Mouse (Mus musculus): ENCODE measurements at regions not wholly inside any gene's neighbourhood (a gene's known extent, or its start where the extent isn't known, plus 50 kb on each side); places are given as distances from the start of the nearest gene placed in this dataset.
"Not testable (repeated sequence)": the region's sequence is repeated elsewhere in the genome, so short reads cannot be mapped to it uniquely, and the experiment has no call there.

DNA sequence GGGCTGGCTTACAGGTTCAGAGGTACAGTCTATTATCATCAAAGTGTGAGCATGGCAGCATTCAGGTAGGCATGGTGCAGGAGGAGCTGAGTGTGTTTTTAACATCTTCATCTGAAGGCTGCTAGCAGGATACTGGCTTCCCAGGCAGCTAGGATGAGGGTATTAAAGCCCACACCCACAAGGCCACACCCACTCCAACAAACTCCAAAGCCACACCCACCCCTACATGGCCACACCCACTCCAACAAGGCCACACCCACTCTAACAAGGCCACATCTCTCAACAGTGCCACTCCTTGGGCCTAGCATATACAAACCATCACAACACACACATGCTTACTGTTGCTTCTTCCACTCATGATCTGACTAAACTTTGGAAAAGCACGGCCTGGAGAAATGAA, 172.5 kb downstream of the Msrb3 start:
- no peak for DNase-seq (ENCODE audit: low spot score in 2 of 2)

DNA sequence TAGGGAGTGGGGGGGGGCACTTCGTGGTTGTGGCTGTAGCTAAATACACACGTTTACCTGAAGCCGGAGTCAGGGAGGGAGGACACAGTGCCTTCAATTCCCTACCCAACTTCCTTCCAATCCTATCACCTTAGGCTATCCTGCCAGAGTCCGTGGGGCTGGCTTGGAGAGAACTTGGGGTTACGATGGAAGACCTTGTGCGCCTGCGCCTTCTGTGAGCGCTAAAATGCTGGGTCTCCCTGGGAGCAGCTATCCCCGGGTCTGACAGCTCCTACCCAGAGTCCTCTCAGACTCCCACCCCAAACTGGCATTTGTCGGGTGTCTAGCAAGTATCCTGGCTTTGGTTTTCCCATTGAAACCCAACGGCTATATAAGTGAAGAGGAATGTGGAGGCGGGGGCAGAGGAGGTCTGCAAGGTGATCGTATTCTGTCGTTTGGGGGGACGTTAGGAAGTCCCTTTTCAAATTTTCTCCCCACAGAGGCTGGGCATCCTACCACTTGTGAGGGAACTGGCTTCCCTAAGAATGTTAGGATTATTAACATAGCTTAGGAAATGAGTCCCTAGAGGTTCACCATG, 176.9 kb downstream of the Msrb3 start:
- DNase-seq (ENCODE audit: low spot score in 2 of 2) = no peak

DNA sequence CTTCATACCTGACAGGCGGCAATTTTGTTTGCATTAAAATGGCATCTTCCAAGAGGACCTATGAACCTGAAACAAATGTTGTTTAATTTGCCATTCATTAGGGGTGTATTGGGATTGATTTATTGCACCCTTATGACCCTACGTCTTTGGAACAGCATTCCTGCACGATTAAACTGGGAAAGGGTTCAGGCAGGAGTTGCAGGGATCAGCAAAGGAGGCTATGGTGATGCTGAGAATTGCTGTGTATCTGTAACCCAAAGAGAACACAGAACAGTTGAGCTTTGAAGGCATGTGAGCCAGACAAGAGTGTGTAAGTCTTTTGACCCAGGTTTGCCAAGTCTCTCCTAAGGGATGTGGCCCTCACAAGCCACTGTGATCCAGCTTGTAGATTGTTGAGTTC, 177.9 kb downstream of the Msrb3 start:
- no peak for DNase-seq (ENCODE audit: low spot score in 2 of 2)

DNA sequence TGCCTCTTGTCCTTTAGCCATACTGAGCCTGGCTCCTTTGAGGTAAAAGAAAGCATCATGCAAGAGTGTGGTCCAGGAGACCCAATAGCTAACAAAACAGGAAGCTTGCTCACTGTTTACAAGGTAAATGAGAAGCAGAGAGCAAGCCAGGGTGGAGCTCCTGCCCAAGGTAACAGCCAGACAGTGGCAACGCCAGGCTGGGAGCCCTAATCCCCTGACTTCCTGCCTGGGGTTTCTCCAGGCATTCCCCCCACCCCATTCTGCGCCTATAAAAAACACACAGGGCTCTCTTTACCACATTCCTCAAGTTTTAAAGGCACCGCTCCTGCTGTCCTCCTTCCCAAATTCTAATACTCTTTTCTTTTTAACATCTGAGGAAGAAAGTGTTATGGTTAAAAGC, 178.8 kb downstream of the Msrb3 start:
- no peak for DNase-seq (ENCODE audit: low spot score in 2 of 2)

- DNase-seq (ENCODE audit: low spot score in 2 of 2) = no peak
Measured at GRCm38 (mm10) chr10:120717159-120717567, 181.7 kb downstream of the Msrb3 start.

GRCm38 (mm10) chr10:120716391-120716790, 182.5 kb downstream of the Msrb3 start:
- DNase-seq (ENCODE audit: low spot score in 2 of 2) = no peak

DNA sequence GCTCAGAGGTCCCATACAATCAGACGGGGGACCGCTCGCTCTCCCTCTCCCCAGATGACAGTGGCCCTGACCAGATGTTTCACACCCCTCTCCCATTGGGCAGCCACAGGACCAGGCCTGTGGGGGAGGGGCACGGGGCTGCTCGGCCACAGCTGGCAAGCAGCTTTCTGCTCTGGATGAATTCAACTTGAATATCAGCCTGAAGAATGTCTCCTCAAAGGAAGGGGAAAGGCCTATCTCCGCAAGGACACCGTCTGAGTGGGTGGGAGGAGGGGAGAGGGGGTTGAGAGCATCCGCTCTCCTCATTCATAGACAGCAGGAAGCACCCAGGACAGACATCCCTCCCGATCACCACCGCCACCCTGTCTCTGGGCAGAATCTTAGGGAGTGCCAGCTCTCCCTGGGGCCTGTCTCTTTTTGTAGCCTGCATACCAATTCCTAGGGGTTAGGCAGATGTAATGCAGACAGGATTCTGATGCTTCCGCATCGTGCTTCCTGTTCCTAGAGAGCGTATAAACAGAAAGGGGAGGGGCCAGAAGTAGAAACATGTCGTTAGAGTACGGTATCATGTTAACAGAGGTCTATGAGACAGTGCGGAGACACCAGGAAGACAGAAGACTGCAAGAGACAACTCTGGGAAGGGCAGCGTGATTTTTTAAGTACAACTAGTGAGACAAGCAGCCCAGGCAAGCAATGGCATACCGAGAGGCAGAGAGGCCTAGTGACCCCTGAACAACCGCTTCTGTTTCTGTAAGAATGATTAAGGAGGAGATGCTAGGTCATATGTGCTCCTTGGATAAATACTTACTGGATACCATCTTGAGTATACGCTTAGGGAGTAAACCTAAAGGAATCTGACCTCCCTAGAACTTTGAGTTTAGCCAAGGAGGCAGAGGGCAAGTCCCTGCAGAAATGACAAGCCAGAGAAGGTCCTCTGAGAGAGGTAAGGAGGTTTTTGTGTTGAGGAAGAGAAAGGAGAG, 190.8 kb downstream of the Msrb3 start:
- DNase-seq (ENCODE audit: low spot score in 2 of 2) = no peak

GRCm38 (mm10) chr10:120706684-120707290, 192.1 kb downstream of the Msrb3 start:
- DNase-seq (ENCODE audit: low spot score in 2 of 2) = no peak

- peak; percentile 77 to 84 for DNase-seq (ENCODE audit: low spot score in 2 of 2)
Measured at GRCm38 (mm10) chr10:120701833-120702232, 197.1 kb downstream of the Msrb3 start.

- DNase-seq (ENCODE audit: low spot score in 2 of 2) = no peak
Measured at GRCm38 (mm10) chr10:120697275-120697856, 201.5 kb downstream of the Msrb3 start.

DNA sequence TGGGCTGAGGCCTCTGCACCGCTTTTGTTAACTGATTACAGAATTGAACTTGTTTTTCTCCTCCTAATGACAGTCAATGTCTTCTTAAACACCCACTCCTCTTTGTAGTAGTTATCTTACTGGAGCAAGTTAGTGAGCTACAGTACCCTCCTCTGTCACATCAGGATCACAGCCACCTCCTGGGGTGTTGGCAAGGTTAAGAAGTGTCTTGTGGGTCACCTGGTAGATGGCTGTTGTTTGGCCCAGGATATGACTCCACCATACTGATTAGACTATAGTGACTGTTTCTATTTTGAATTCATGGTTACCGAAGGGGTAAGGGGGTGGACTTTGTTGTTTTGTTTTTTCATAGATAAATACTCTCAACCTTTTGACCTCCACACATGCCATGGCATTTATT, 202.4 kb downstream of the Msrb3 start:
- no peak for DNase-seq (ENCODE audit: low spot score in 2 of 2)

DNA sequence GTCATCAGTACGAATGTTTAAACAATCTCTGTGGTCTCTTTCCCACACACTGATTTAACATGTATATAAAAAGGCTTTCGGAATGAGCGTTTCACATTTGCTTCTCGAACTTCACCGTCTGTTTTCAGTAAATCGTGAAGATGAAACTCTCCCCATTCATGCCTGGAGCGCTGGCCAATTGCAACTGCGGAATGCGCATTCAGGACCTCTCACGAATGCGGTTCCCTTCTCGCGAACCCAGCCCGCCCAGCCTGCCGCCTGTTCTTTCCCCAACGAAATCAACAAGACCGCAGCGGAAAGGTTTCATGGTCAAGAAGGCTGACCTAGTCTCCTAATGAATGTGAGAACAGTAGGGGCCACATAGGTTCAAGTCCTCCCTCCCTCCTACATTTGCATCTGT, 204.4 kb downstream of the Msrb3 start:
- no peak for DNase-seq (ENCODE audit: low spot score in 2 of 2)

- DNase-seq (ENCODE audit: low spot score in 2 of 2) = peak; percentile 27 to 36
Measured at GRCm38 (mm10) chr10:120691451-120691850, 207.4 kb downstream of the Msrb3 start.

- DNase-seq (ENCODE audit: low spot score in 2 of 2) = peak in 1 of 2 experiments; percentile 39
Measured at GRCm38 (mm10) chr10:120686123-120686522, 209.9 kb upstream of the Hmga2 start.

- DNase-seq (ENCODE audit: low spot score in 2 of 2) = no peak
Measured at GRCm38 (mm10) chr10:120682021-120682420, 205.8 kb upstream of the Hmga2 start.

GRCm38 (mm10) chr10:120679982-120680381, 203.7 kb upstream of the Hmga2 start:
- no peak for DNase-seq (ENCODE audit: low spot score in 2 of 2)

DNA sequence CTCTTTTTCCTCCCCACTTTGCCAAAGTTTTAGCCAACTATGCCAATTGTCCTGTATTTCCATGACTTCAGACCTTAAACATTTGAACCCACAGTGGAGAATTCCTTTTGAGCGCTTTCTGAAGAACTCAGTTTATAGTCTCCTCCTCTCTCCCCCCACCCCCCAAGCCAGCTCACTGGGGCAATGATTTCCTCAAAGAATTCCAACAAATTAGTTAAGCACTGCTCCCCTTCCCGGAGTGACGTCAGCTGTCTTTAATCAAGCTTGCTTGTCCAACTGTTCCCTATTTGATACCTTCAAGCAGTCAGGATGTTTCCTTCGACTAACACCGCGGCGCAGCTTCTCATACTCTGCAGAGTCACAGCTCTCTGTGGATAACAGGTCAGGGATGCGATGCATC, 202.0 kb upstream of the Hmga2 start:
- no peak for DNase-seq (ENCODE audit: low spot score in 2 of 2)

DNA sequence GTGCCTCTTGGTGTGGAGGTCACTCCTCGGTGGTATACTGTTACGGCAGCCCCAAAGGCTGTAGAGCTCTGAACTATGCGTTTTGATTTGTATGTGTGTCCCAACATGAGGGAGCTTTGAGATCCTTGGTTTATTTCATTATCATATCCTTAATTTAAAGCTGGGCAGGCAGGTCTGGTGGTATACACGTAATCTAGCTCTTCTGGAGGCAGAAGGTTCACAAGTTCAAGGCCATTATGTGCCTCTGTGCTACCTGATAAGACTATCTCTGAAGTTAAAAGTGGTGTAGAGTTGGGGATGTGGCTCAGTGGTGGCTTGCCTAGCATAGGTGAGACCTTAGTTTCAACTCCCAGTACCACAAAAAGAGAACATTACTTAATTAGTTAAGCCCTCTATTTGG, 199.1 kb upstream of the Hmga2 start:
- DNase-seq (ENCODE audit: low spot score in 2 of 2) = no peak

DNA sequence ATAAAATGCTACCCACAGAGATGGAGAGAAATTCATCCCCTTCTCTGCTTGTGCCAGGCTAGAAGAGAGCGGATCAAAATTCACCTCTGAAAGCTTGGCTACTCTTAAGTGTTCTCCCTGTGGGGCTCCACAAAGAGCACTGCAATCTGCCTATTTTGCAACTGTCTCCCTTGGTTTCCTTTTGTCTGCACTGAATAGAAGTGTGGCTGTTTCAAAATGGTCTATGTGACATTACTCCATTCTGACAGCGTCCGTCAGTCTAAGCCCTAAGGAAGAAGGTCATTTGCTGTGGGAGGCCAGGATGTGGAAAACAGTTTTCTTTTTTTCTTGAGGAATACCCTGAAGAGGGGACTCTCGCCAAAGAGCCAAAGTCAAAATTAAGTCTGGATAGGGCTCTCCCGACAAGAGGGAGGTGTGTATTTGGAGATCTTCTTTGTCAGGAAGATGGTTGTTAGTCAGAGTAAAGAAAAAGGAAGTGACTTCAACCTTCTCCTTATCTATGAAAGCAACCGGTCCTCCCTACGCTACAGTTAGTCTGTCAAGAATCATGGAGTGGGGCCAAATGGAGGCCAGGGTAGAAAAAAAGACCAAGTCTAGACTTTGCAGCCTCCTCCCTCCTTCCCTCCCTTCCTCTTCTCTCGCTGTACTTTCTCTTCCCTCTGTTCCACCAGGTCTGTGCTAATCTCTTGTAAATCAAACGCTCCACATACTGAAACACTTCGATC, 198.2 kb upstream of the Hmga2 start:
- DNase-seq (ENCODE audit: low spot score in 2 of 2) = no peak

- not testable (repeated sequence) for DNase-seq (ENCODE audit: low spot score in 2 of 2)
Measured at GRCm38 (mm10) chr10:120667678-120668031, 191.4 kb upstream of the Hmga2 start.

DNA sequence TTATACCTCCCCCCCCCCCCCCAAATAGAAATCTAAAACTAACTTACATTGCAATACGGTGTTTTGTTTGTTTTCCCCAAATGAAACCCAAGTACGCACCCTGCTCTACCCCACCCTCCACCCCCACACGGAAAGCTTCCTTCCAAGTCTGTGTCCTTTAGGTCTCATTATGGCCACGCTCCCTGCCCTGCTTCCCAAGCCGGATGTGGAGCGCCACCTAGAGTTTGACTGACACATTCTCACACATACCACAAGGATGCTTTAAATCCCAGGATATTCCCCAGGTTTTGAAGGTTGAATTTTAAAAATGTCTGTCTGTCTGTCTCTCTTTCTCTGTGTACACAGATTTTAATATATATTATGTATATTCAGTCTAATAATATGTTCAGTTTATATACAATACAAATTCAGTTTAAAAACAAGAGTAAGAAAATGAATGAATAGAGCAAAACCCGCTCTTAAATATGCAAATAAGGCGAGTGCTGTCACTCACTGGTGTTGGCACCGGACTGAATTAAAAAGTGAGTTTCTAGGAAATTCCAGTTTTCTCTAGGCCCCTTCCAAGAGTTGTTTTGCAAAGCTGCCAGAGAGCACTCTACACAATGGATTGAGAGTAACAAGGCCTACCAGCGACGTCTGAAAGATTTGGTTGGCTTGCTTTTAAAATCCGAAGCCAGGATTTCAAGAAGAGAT, 190.9 kb upstream of the Hmga2 start:
- peak; percentile 31 to 55 for DNase-seq (ENCODE audit: low spot score in 2 of 2)
